Mouse (Mus musculus) megakaryocyte, adult 5-6 weeks (primary cell): ENCODE measurements around the gene Krtap16-3. TPM values are rescaled to one million over a fixed set of nuclear protein-coding genes. Genes with fewer than 3 reads are reported as not detected.

Experiments used
- ATAC-seq: 2 replicates; pipeline ENCODE4 v1.8.0; 2016; ENCODE audit warnings: mild to moderate bottlenecking, inconsistent platforms; ENCODE audit not compliant: poor library complexity, severe bottlenecking
- total RNA-seq, 2 experiments: library from RNA; stranded (forward) in 1 of 2; stranded (reverse) in 1 of 2; fragments of 153-499, 151-499 nt in 1 of 2; fragments of 221-1000, 200-1000 nt in 1 of 2; gene quantifications; 2 replicates each; pipeline versions ENCODE4 v1.2.3 to v1.2.4; 2015 to 2017

Krtap16-3 gene
- total RNA-seq (2015) (not detected in 2 replicates), total RNA-seq (2017) (not detected in 2 replicates)

- no peak for ATAC-seq
Measured at GRCm38 (mm10) chr16:88962773-88963172, at the start of gene Krtap16-3. Gene Krtap16-3 (minus strand): TSS chr16:88962873.

DNA sequence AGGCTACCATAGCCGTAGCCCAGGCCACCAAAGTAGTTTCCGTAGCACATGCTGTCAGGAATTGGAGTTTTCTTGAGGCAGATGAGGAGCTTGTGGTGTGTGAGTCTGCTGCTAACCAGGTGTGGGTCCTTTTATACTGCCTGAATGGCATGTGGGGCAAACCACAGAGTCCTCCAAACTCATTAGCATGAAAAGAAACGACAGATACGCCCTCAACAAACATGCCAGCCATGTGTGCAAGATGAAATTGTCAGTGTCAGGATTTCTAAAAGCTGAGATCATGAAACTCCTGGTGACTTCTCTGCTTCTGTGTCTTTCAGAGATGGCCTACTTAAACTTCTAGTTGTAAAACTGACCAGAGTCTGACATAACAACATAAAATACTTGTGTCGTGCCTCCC, 48.0 kb upstream of the Krtap16-3 start, which contains the start of gene Krtap22-2:
Gene Krtap22-2, minus strand, starts transcription at position 101 of the 400 bp plus-strand sequence.
- no peak for ATAC-seq

GRCm38 (mm10) chr16:88941106-88941505, 21.6 kb downstream of the Krtap16-3 start:
- no peak for ATAC-seq

- ATAC-seq: no peak
Measured at GRCm38 (mm10) chr16:88938252-88938651, 24.4 kb downstream of the Krtap16-3 start.

DNA sequence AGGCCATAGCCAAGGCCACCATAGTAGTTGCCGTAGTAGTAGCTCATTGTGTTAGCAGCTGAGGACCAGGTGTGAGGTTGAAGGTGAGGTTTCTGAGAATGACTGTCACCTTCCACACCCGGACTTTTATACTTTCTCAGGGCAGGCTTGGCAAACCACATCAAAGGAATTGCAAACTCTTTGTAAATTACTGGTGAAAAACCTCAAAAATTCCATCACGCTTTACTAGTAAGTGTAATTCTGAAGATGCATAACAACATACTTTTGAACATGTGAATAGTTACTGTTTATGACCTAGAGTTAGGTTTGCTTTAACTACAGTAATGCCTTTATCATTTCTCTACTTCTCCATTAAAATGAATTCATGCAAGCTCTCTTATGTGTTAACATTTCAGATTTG, 30.5 kb downstream of the Krtap16-3 start, which contains the start of gene Krtap19-9b:
Gene Krtap19-9b, minus strand, starts transcription at position 101 of the 400 bp plus-strand sequence.
- no peak for ATAC-seq

Other genes starting within 250 kb of the Krtap16-3 start
- gene Krtap13-1, start 234.0 kb downstream of the Krtap16-3 start, total RNA-seq (2015): not detected in 2 replicates
- gene Krtap13-1, start 234.0 kb downstream of the Krtap16-3 start, total RNA-seq (2017): not detected in 2 replicates
- gene Krtap13, start 211.2 kb downstream of the Krtap16-3 start, total RNA-seq (2015): not detected in 2 replicates
- not detected in 2 replicates for gene Krtap13, start 211.2 kb downstream of the Krtap16-3 start, total RNA-seq (2017)
- not detected in 2 replicates for gene 2310034C09Rik, start 204.0 kb downstream of the Krtap16-3 start, total RNA-seq (2015)
- not detected in 2 replicates for gene 2310034C09Rik, start 204.0 kb downstream of the Krtap16-3 start, total RNA-seq (2017)
- gene 2310057N15Rik, start 188.7 kb downstream of the Krtap16-3 start, total RNA-seq (2015): not detected in 2 replicates
- gene 2310057N15Rik, start 188.7 kb downstream of the Krtap16-3 start, total RNA-seq (2017): not detected in 2 replicates
- not detected in 2 replicates for gene Gm5965, start 185.0 kb downstream of the Krtap16-3 start, total RNA-seq (2015)
- gene Gm5965, start 185.0 kb downstream of the Krtap16-3 start, total RNA-seq (2017): not detected in 2 replicates
- not detected in 2 replicates for gene Gm20741, start 150.7 kb downstream of the Krtap16-3 start, total RNA-seq (2015)
- not detected in 2 replicates for gene Gm20741, start 150.7 kb downstream of the Krtap16-3 start, total RNA-seq (2017)
- not detected in 2 replicates for gene Krtap15, start 142.7 kb downstream of the Krtap16-3 start, total RNA-seq (2015)
- gene Krtap15, start 142.7 kb downstream of the Krtap16-3 start, total RNA-seq (2017): not detected in 2 replicates
- not detected in 2 replicates for gene Krtap14, start 136.7 kb downstream of the Krtap16-3 start, total RNA-seq (2015)
- gene Krtap14, start 136.7 kb downstream of the Krtap16-3 start, total RNA-seq (2017): not detected in 2 replicates
- not detected in 2 replicates for gene Krtap19-1, start 93.5 kb downstream of the Krtap16-3 start, total RNA-seq (2015)
- gene Krtap19-1, start 93.5 kb downstream of the Krtap16-3 start, total RNA-seq (2017): not detected in 2 replicates
- gene Krtap19-2, start 88.6 kb downstream of the Krtap16-3 start, total RNA-seq (2015): not detected in 2 replicates
- gene Krtap19-2, start 88.6 kb downstream of the Krtap16-3 start, total RNA-seq (2017): not detected in 2 replicates
- gene Krtap19-3, start 84.8 kb downstream of the Krtap16-3 start, total RNA-seq (2015): not detected in 2 replicates
- gene Krtap19-3, start 84.8 kb downstream of the Krtap16-3 start, total RNA-seq (2017): not detected in 2 replicates
- gene Krtap19-4, start 77.8 kb downstream of the Krtap16-3 start, total RNA-seq (2015): not detected in 2 replicates
- gene Krtap19-4, start 77.8 kb downstream of the Krtap16-3 start, total RNA-seq (2017): not detected in 2 replicates
- gene Krtap19-5, start 66.4 kb downstream of the Krtap16-3 start, total RNA-seq (2015): not detected in 2 replicates
- gene Krtap19-5, start 66.4 kb downstream of the Krtap16-3 start, total RNA-seq (2017): not detected in 2 replicates
- not detected in 2 replicates for gene Krtap19-9b, start 30.6 kb downstream of the Krtap16-3 start, total RNA-seq (2015)
- gene Krtap19-9b, start 30.6 kb downstream of the Krtap16-3 start, total RNA-seq (2017): not detected in 2 replicates
- not detected in 2 replicates for gene Krtap22-2, start 47.9 kb upstream of the Krtap16-3 start, total RNA-seq (2015)
- gene Krtap22-2, start 47.9 kb upstream of the Krtap16-3 start, total RNA-seq (2017): not detected in 2 replicates
- not detected in 2 replicates for gene Gm10229, start 52.4 kb upstream of the Krtap16-3 start, total RNA-seq (2015)
- gene Gm10229, start 52.4 kb upstream of the Krtap16-3 start, total RNA-seq (2017): not detected in 2 replicates
- not detected in 2 replicates for gene Krtap6-1, start 68.8 kb upstream of the Krtap16-3 start, total RNA-seq (2015)
- not detected in 2 replicates for gene Krtap6-1, start 68.8 kb upstream of the Krtap16-3 start, total RNA-seq (2017)
- gene Gm10228, start 78.6 kb upstream of the Krtap16-3 start, total RNA-seq (2015): not detected in 2 replicates
- not detected in 2 replicates for gene Gm10228, start 78.6 kb upstream of the Krtap16-3 start, total RNA-seq (2017)
- gene Krtap6-5, start 85.0 kb upstream of the Krtap16-3 start, total RNA-seq (2015): not detected in 2 replicates
- gene Krtap6-5, start 85.0 kb upstream of the Krtap16-3 start, total RNA-seq (2017): not detected in 2 replicates
- not detected in 2 replicates for gene 1110025L11Rik, start 101.1 kb upstream of the Krtap16-3 start, total RNA-seq (2015)
- gene 1110025L11Rik, start 101.1 kb upstream of the Krtap16-3 start, total RNA-seq (2017): not detected in 2 replicates
- gene Krtap6-3, start 121.1 kb upstream of the Krtap16-3 start, total RNA-seq (2015): not detected in 2 replicates
- gene Krtap6-3, start 121.1 kb upstream of the Krtap16-3 start, total RNA-seq (2017): not detected in 2 replicates
- not detected in 2 replicates for gene Gm6358, start 178.0 kb upstream of the Krtap16-3 start, total RNA-seq (2015)
- gene Gm6358, start 178.0 kb upstream of the Krtap16-3 start, total RNA-seq (2017): not detected in 2 replicates
- not detected in 2 replicates for gene Gm10061, start 188.2 kb upstream of the Krtap16-3 start, total RNA-seq (2015)
- gene Gm10061, start 188.2 kb upstream of the Krtap16-3 start, total RNA-seq (2017): not detected in 2 replicates
- not detected in 2 replicates for gene Gm9789, start 195.1 kb upstream of the Krtap16-3 start, total RNA-seq (2015)
- gene Gm9789, start 195.1 kb upstream of the Krtap16-3 start, total RNA-seq (2017): not detected in 2 replicates
- not detected in 2 replicates for gene Gm7735, start 206.6 kb upstream of the Krtap16-3 start, total RNA-seq (2015)
- gene Gm7735, start 206.6 kb upstream of the Krtap16-3 start, total RNA-seq (2017): not detected in 2 replicates
- gene 1110057P08Rik, start 211.9 kb upstream of the Krtap16-3 start, total RNA-seq (2015): not detected in 2 replicates
- not detected in 2 replicates for gene 1110057P08Rik, start 211.9 kb upstream of the Krtap16-3 start, total RNA-seq (2017)
- not detected in 2 replicates for gene Krtap20-2, start 243.0 kb upstream of the Krtap16-3 start, total RNA-seq (2015)
- not detected in 2 replicates for gene Krtap20-2, start 243.0 kb upstream of the Krtap16-3 start, total RNA-seq (2017)